Mouse (Mus musculus): ENCODE measurements around the gene Rad52.

Rad52 gene

DNA sequence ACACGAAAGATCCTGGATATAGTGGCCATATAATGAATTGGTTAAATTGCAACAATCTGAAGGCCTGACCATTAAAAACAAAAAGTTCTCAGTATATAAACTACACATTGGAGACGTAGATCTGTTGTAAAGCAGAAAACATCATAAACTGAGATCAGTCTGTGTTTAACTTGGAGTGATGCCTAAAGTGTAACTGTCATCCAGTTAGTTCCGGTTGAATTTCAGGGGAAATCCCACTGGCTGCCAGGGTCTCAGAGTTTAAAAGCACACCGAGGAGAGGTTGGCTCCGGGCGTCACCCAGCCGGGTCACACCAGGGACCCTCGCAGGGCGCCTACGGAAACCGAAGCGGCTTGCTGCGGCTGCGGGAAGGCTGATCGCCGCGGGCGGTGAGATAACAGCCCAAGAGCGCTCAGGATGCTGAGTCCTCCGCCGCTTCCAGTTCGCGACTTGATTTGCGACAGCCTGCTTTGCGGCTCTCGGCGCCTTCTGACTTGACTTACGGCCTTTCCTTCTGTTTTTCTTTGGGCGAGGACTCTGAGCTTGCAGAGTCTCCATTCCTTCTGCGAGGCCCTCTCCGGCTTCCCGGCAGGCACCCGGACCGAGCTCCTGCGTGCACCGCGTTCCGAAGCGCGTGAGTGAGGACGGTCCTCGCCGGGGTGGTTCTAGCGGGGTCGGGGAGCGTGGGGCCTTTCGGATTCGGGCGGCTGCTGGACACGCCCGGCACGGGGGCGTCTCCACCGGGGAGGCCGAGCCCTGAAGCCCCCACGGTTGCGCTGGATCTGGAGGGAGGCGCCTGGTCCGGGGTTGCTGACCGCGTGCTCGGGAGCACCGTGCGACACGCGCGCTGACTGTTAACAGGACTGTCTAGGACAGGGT, at the start of gene Rad52:
TSS of gene Rad52 (plus strand) at position 495 of the 877 bp plus-strand sequence.
- DNase-seq, result peak; percentile 84 to 89

DNA sequence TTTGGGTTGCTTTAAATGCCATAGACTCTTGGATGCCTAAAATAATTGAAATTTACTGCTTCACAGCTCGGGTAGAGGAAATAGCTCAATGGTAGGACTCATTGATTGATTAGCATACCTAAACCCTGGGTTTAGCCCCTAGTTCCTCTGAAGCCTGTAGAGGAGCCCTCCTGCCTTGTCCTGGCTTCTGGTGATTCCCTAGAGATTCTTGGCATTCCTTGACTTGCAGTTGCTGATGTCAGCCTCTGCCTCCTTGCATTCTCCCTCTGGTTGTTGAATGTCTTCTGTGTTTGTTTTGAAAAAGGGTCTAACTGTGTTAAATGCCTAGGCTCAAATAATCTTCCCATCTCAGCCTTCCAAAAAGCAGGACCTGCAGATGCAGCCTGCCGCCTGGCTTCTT, 48.3 kb upstream of the Rad52 start:
- no peak for DNase-seq

DNA sequence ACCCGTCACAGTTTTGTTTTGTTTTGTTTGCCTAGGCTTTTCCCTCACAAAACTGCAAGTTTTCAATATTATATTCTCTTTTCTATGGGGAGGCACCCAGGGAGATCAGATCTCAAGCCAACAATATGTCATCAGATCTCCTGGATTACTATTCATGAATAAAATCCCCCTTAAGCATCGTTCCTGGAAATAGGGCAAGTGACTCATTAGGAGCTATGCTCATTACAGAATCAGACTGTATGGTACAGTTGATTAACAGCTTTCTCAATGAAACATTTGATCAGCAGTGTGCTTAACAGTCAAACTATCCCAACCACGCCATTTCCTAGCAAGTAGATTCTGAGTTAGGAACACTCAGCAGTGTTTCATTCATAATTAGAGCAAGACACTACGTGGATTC, 47.0 kb upstream of the Rad52 start:
- no peak for DNase-seq

GRCm38 (mm10) chr6:119860236-119860635, 42.3 kb upstream of the Rad52 start:
- DNase-seq, result no peak

- no peak for DNase-seq
These were observed 41.0 kb upstream of the Rad52 start for GRCm38 (mm10) chr6:119861519-119861918.

GRCm38 (mm10) chr6:119864341-119865034, 38.0 kb upstream of the Rad52 start:
- peak; percentile 21 to 25 for DNase-seq

DNA sequence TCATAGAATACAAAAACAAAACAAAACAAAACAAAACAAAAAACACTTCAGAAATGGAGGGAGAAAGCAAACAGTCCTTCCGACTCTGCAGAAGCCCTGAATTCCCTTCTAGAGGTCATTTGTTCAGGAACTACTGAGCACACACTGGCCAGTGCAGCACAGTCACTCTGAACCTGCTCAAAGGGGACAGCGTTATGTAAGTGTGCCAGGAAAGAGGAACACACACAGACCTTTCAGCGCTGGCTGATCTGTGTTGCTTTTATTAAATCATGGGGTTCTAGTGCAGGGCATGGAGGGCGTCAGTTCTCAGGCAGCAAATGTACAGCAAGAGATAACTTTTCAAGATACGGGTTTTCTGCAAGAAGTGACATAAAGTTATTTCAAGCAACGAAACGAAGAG, 19.3 kb upstream of the Rad52 start:
- DNase-seq, result no peak

DNA sequence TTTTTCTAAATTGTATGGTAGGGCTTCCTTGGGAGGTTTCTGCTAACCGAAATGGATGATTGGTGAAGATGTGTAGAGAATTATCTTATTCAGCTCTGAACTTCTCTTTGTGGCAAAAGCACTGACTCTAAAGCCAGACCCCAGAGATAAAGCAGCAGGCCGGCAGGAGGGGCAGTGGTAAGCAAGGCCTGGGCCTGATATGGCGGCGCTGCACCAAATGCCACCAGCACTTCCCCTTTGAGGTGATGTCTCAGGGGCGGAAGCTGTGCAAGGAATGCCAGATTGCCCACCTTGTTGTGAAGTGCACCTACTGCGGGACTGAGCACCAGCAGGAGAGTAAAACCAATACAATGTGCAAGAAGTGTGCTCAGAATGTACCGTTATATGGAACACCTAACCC, 9.8 kb upstream of the Rad52 start:
- no peak for DNase-seq

DNA sequence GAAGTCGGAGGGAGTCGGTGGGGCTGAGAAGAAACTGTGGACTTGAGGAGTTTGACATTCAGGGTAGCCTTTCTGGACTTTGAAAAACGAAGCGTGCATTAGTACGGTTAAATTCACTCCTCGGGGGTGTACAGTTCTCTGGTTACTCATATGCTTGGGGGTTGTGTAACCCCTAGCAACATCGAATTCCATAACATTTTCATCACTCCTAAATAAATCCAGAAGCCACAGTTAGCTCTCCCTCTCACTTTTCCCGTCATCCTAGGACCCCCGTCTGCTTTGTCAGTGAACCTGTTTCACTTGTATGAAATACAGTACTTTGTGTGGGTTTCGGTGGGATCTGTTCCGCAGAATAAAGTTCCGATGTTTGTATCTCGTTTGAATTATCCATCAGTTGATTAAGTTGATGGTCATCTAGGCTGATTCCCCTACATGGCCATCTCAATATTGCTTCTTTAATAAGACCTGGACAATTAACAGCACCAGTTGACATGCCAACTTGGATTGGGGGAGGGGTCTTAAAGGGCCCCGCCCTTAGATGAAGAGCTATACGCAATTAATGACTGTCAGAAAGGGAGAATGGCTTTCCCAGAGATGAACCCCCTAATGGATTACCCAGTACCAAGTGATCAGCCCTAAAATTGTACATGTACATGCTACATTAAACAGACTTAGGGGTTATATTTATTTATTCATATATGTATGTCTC, 737 bp downstream of the Rad52 start:
- no peak for DNase-seq

DNA sequence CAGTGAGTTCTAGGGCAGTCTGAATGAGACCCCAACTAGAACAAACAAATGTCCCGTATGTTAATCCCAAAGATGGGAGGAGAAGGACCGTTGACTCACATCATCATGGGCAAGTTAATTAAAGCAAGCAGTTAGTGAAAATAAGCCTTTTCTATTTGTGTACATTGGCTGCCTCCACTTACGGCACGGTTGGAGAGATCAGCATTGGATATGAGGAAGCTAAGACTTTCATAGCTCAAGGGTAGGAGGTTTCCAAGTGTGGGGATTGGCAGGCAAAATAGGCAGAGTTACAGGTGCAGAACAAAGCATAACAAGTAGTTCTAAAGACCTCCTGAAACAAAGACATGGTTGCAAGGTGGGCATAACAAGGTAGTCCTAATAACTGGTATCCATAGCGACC, 3.0 kb downstream of the Rad52 start:
- DNase-seq, result no peak

GRCm38 (mm10) chr6:119912046-119912445, 9.5 kb downstream of the Rad52 start:
- no peak for DNase-seq

DNA sequence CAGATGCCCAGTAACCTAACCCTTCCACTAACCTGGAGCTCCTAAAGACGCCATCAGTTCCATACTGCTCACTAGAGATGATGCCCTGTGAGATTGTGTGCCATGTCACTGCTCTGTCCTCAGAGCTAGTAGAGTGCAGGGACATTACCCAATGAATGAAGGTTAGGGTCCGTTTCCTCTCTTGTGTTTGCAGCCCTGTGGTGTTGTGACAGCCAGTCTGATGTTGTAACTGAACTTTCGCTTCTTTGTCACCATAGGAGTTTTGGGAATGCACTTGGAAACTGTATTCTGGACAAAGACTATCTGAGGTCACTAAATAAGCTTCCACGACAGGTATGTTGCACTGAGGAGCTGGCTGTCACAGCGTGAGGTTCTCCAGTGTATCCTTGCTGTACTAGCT, 13.2 kb downstream of the Rad52 start:
- no peak for DNase-seq

DNA sequence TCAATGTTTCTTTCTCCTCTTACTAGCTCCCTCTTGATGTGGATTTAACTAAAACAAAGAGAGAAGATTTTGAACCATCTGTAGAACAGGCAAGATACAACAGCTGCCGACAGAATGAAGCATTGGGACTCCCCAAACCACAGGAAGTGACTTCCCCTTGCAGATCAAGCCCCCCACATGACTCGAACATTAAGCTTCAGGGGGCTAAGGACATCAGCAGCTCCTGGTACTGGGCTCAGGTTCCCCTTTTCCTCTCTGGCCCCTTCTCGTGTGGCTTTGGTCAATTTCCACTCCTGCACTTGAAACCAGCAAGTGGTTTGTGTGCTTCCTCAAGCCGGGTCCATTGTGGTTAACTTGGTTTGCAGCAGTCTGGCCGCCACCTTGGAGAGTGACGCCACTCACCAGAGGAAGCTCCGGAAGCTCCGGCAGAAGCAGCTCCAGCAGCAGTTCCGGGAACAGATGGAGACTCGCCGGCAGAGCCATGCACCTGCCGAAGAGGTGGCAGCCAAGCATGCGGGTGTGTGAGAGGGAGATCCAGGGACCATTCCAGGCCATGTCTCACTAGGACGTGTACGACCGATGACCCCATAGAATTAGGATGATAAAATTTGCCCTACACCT, 16.2 kb downstream of the Rad52 start:
- peak; percentile 22 to 53 for DNase-seq

- DNase-seq, result no peak
These were observed 19.6 kb downstream of the Rad52 start for GRCm38 (mm10) chr6:119922136-119922535.

DNA sequence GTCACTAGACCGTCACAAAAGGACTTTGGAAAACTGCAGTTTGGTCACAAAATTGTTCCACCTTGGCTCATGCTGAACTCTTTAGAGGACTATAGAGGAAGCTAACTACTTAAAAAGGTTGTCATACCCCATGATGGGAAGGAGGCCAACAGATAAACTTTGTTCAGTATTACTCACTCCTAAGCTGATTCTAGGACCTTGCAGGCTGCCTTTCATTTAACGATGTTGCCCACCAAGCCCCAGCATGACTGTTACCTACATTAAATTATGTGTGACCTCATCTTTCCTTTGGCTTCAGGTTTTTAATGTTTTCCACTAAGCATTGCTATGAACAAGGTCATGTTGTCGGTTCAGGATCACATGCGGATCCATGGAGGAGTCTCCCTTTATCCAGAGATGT, 20.0 kb downstream of the Rad52 start:
- no peak for DNase-seq

- DNase-seq, result peak; percentile 10 to 48
These were observed 21.9 kb downstream of the Rad52 start for GRCm38 (mm10) chr6:119924235-119925005.
